Mouse (Mus musculus): Measurements from ENCODE around the gene Mapk8ip1. TPM values are rescaled to one million over a fixed set of nuclear protein-coding genes. Genes with fewer than 3 reads are reported as not detected.

Gene Mapk8ip1
- 4.9 and 6.3 TPM in 2 replicates for polyA plus RNA-seq (2014; fragmentation: Nextera tagmentation; extraction: Ambion mirVana)

GRCm38 (mm10) chr2:92401091-92401561, at the start of gene Mapk8ip1:
Gene Mapk8ip1 (minus strand): TSS chr2:92401263.
- H3K9me3 ChIP-seq (ENCODE audit: control insufficient read depth, low read length), result no peaks in the 10 kb centered on the region
- H3K27me3 ChIP-seq (replicated peaks; ENCODE audit: control insufficient read depth, insufficient read depth, low read length), result peaks cover 17% of the 10 kb centered on the region
- peak within 1 kb of the TSS; percentile 55 for H3K4me3 ChIP-seq (ENCODE audit: low read depth, low read length)
- DNase-seq (ENCODE audit: low spot score), result no peak
- H3K9ac ChIP-seq (ENCODE audit: low read depth, low read length), result peak within 1 kb of the TSS; percentile 31; the same call in 1 of the 2 replicates
- H3K4me2 ChIP-seq, result peak within 1 kb of the TSS; percentile 78
- ATAC-seq (replicated peaks; ENCODE audit: low FRiP score), result peak; percentile 53
- H3K27ac ChIP-seq (ENCODE audit: low read depth, low read length), result no peak within 1 kb of the TSS
- peaks cover 6% of the 10 kb centered on the region; the same call in 1 of the 2 replicates for H3K36me3 ChIP-seq (ENCODE audit: control insufficient read depth, insufficient read depth, low read length)
- 3% methylated on average over 52 of the region's 59 CpGs for WGBS
- H3K4me1 ChIP-seq (replicated peaks; ENCODE audit: control insufficient read depth, insufficient read depth, low read length), result no peaks in the 10 kb centered on the region

DNA sequence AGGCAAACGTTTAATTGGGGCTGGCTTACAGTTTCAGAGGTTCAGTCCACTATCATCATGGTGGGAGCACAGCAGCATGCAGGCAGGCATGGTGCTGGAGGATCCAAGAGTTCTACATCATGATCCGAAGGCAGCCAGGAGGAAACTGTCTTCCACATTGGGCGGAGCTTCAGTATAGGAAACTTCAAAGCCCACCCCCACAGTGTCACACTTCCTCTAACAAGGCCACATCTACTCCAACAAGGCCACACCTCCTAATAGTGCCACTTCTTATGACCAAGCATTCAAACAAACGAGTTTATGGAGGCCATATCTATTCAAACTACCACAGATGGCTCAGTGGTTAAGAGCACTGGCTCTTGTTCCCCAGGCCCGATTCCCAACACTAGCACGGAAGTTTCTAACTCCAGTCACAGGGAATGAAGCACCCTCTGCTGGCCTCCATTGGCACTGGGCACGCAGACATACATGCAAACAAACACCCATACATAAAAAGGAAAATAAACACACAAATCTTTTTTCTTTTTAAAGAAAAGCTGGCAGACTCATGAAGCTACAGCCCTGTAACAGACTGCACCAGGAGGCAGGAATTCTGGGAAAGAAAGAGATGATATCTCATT, 46.2 kb upstream of the Mapk8ip1 start:
- no peak overlapping the region for H3K27ac ChIP-seq (ENCODE audit: low read depth, low read length)
- ATAC-seq (replicated peaks; ENCODE audit: low FRiP score) (no peak), DNase-seq (ENCODE audit: low spot score) (no peak)
- H3K4me3 ChIP-seq (ENCODE audit: low read depth, low read length), result no peak overlapping the region
- no peak overlapping the region for H3K4me2 ChIP-seq
- WGBS, result 64% methylated on average over 7 of the region's 7 CpGs
- H3K27me3 ChIP-seq (replicated peaks; ENCODE audit: control insufficient read depth, insufficient read depth, low read length), result peaks cover 3% of the 10 kb centered on the region; the same call in 1 of the 2 replicates
- peaks cover 31% of the 10 kb centered on the region for H3K4me1 ChIP-seq (replicated peaks; ENCODE audit: control insufficient read depth, insufficient read depth, low read length)
- H3K36me3 ChIP-seq (ENCODE audit: control insufficient read depth, insufficient read depth, low read length), result no peaks in the 10 kb centered on the region
- H3K9me3 ChIP-seq (ENCODE audit: control insufficient read depth, low read length), result no peaks in the 10 kb centered on the region
- H3K9ac ChIP-seq (ENCODE audit: low read depth, low read length), result no peak overlapping the region

DNA sequence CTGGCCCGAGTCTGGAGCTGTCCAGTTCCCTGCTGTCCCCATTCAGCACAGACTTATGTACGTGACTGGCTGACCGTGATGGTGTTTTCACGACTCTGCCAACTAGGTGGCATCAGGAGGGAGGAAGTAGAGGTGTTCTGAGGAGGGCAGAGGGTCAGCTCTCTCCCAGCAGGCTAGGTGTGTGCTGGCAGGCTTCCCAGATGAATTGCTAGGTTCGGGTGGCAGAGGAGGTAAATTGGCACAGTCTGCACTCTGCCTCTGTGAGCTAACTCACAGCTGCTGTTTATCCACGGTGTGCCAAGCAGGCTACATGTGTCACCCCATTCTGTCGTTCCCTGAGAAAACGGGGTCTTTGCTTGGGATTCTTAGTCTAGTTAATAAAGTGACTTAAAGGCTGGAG, 45.6 kb upstream of the Mapk8ip1 start:
- ATAC-seq (replicated peaks; ENCODE audit: low FRiP score), result no peak
- WGBS, result 83% methylated on average over 8 of the region's 8 CpGs
- Histone ChIP-seq H3K9ac (ENCODE audit: low read depth, low read length) (no peak overlapping the region), H3K4me3 (ENCODE audit: low read depth, low read length) (no peak overlapping the region), H3K4me2 (no peak overlapping the region), H3K9me3 (ENCODE audit: control insufficient read depth, low read length) (no peaks in the 10 kb centered on the region), H3K4me1 (replicated peaks; ENCODE audit: control insufficient read depth, insufficient read depth, low read length) (peaks cover 30% of the 10 kb centered on the region), H3K36me3 (ENCODE audit: control insufficient read depth, insufficient read depth, low read length) (no peaks in the 10 kb centered on the region), H3K27ac (ENCODE audit: low read depth, low read length) (no peak overlapping the region), H3K27me3 (replicated peaks; ENCODE audit: control insufficient read depth, insufficient read depth, low read length) (peaks cover 3% of the 10 kb centered on the region; the same call in 1 of the 2 replicates)
- DNase-seq (ENCODE audit: low spot score), result no peak

DNA sequence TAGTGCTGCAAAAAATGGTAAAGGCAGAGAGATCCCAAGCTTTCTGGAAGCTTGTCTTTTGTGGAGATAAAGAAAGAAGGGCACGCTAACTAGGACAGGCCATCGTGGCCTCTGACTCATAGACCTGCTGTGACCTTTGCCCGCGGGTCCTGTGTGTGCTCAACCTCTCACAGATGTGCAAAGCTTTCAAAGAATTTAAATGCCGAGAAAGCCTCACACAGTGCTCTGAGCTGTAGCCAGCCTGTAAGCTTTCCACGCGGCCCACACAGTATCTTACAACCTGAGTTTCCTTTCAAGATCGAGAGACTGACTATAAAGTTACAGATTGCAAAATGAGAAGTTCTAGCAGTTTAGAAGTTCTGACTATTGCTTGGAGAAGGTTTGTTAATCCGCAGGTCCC, 44.8 kb upstream of the Mapk8ip1 start:
- Histone ChIP-seq H3K4me2 (no peak overlapping the region), H3K4me1 (replicated peaks; ENCODE audit: control insufficient read depth, insufficient read depth, low read length) (peaks cover 29% of the 10 kb centered on the region), H3K36me3 (ENCODE audit: control insufficient read depth, insufficient read depth, low read length) (no peaks in the 10 kb centered on the region), H3K27me3 (replicated peaks; ENCODE audit: control insufficient read depth, insufficient read depth, low read length) (peaks cover 3% of the 10 kb centered on the region; the same call in 1 of the 2 replicates), H3K4me3 (ENCODE audit: low read depth, low read length) (no peak overlapping the region), H3K9me3 (ENCODE audit: control insufficient read depth, low read length) (no peaks in the 10 kb centered on the region), H3K9ac (ENCODE audit: low read depth, low read length) (no peak overlapping the region), H3K27ac (ENCODE audit: low read depth, low read length) (no peak overlapping the region; the same call in 1 of the 2 replicates)
- ATAC-seq (replicated peaks; ENCODE audit: low FRiP score) (no peak), DNase-seq (ENCODE audit: low spot score) (no peak)
- 50% methylated on average over 9 of the region's 9 CpGs for WGBS

- ATAC-seq (replicated peaks; ENCODE audit: low FRiP score) (peak; percentile 93), DNase-seq (ENCODE audit: low spot score) (no peak)
- Histone ChIP-seq H3K27ac (ENCODE audit: low read depth, low read length) (no peak overlapping the region), H3K27me3 (replicated peaks; ENCODE audit: control insufficient read depth, insufficient read depth, low read length) (peaks cover 3% of the 10 kb centered on the region; the same call in 1 of the 2 replicates), H3K9ac (ENCODE audit: low read depth, low read length) (no peak overlapping the region), H3K4me1 (replicated peaks; ENCODE audit: control insufficient read depth, insufficient read depth, low read length) (peaks cover 29% of the 10 kb centered on the region), H3K36me3 (ENCODE audit: control insufficient read depth, insufficient read depth, low read length) (no peaks in the 10 kb centered on the region), H3K4me2 (no peak overlapping the region), H3K4me3 (ENCODE audit: low read depth, low read length) (no peak overlapping the region), H3K9me3 (ENCODE audit: control insufficient read depth, low read length) (no peaks in the 10 kb centered on the region)
- 14% methylated on average over 4 of the region's 4 CpGs for WGBS
Observed at GRCm38 (mm10) chr2:92444376-92444775, 43.3 kb upstream of the Mapk8ip1 start.

DNA sequence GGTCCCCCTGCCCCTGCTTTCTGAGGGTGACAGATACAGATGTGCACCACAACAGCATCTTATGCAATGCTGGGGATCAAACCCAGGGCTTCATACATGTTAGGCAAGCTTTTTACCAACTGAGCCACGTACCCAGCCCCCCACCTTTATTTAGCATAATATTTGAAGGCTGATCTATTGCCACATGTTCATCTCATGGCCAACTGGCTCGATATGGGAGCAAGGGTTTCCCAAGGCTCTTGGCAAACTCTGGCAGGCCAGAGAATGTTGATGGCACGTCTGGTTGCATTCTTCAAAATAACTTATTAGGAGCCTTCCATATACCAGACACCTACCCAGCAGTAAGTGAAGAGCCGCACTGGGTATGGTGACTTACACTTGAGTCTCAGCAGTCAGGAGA, 42.2 kb upstream of the Mapk8ip1 start:
- H3K9me3 ChIP-seq (ENCODE audit: control insufficient read depth, low read length), result no peaks in the 10 kb centered on the region
- 79% methylated on average over 4 of the region's 4 CpGs for WGBS
- DNase-seq (ENCODE audit: low spot score) (no peak), ATAC-seq (replicated peaks; ENCODE audit: low FRiP score) (no peak)
- H3K27ac ChIP-seq (ENCODE audit: low read depth, low read length), result no peak overlapping the region
- no peak overlapping the region for H3K4me3 ChIP-seq (ENCODE audit: low read depth, low read length)
- H3K4me2 ChIP-seq, result no peak overlapping the region; the same call in 1 of the 2 replicates
- no peaks in the 10 kb centered on the region for H3K27me3 ChIP-seq (replicated peaks; ENCODE audit: control insufficient read depth, insufficient read depth, low read length)
- H3K4me1 ChIP-seq (replicated peaks; ENCODE audit: control insufficient read depth, insufficient read depth, low read length), result peaks cover 29% of the 10 kb centered on the region
- no peak overlapping the region for H3K9ac ChIP-seq (ENCODE audit: low read depth, low read length)
- H3K36me3 ChIP-seq (ENCODE audit: control insufficient read depth, insufficient read depth, low read length), result no peaks in the 10 kb centered on the region

GRCm38 (mm10) chr2:92442419-92443001, 41.4 kb upstream of the Mapk8ip1 start:
- Histone ChIP-seq H3K36me3 (ENCODE audit: control insufficient read depth, insufficient read depth, low read length) (no peaks in the 10 kb centered on the region), H3K9me3 (ENCODE audit: control insufficient read depth, low read length) (no peaks in the 10 kb centered on the region), H3K4me1 (replicated peaks; ENCODE audit: control insufficient read depth, insufficient read depth, low read length) (peaks cover 32% of the 10 kb centered on the region), H3K27me3 (replicated peaks; ENCODE audit: control insufficient read depth, insufficient read depth, low read length) (no peaks in the 10 kb centered on the region), H3K4me3 (ENCODE audit: low read depth, low read length) (no peak overlapping the region), H3K4me2 (no peak overlapping the region), H3K27ac (ENCODE audit: low read depth, low read length) (no peak overlapping the region), H3K9ac (ENCODE audit: low read depth, low read length) (no peak overlapping the region)
- no peak for ATAC-seq (replicated peaks; ENCODE audit: low FRiP score)
- 72% methylated on average over 12 of the region's 12 CpGs for WGBS
- no peak for DNase-seq (ENCODE audit: low spot score)

DNA sequence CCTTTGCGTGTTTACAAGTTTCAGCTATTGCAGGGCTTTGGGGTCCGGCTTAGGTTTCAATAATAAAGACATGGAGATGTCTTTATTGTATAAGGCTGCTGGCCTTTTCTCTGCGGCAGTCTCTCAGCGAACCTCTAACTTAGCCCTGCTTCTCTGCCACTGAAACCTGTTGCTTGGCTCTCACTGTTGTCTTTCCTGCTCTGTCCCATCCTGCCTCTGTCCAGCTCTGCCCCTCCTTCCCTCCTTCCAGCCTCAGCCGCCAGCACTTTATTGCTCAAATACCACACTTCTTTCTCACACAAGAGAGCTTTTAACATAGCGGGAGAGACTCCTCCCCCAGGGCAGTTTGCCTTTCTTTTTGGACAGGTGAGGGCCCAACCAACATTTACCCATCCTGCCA, 39.4 kb upstream of the Mapk8ip1 start:
- no peaks in the 10 kb centered on the region for H3K36me3 ChIP-seq (ENCODE audit: control insufficient read depth, insufficient read depth, low read length)
- H3K4me3 ChIP-seq (ENCODE audit: low read depth, low read length), result no peak overlapping the region
- H3K4me1 ChIP-seq (replicated peaks; ENCODE audit: control insufficient read depth, insufficient read depth, low read length), result peaks cover 29% of the 10 kb centered on the region

GRCm38 (mm10) chr2:92438567-92438966, 37.5 kb upstream of the Mapk8ip1 start:
- Histone ChIP-seq H3K9ac (ENCODE audit: low read depth, low read length) (no peak overlapping the region), H3K27ac (ENCODE audit: low read depth, low read length) (no peak overlapping the region), H3K36me3 (ENCODE audit: control insufficient read depth, insufficient read depth, low read length) (no peaks in the 10 kb centered on the region), H3K27me3 (replicated peaks; ENCODE audit: control insufficient read depth, insufficient read depth, low read length) (no peaks in the 10 kb centered on the region), H3K9me3 (ENCODE audit: control insufficient read depth, low read length) (no peaks in the 10 kb centered on the region), H3K4me1 (replicated peaks; ENCODE audit: control insufficient read depth, insufficient read depth, low read length) (peaks cover 18% of the 10 kb centered on the region), H3K4me2 (no peak overlapping the region), H3K4me3 (ENCODE audit: low read depth, low read length) (no peak overlapping the region)
- no peak for DNase-seq (ENCODE audit: low spot score)
- 65% methylated on average over 3 of the region's 3 CpGs for WGBS
- no peak for ATAC-seq (replicated peaks; ENCODE audit: low FRiP score)

More for the DNA sequence above, 39.4 kb upstream of the Mapk8ip1 start:
- H3K27me3 ChIP-seq (replicated peaks; ENCODE audit: control insufficient read depth, insufficient read depth, low read length), result no peaks in the 10 kb centered on the region
- H3K9me3 ChIP-seq (ENCODE audit: control insufficient read depth, low read length), result no peaks in the 10 kb centered on the region
- no peak overlapping the region for H3K4me2 ChIP-seq
- ATAC-seq (replicated peaks; ENCODE audit: low FRiP score), result no peak
- H3K9ac ChIP-seq (ENCODE audit: low read depth, low read length), result no peak overlapping the region
- DNase-seq (ENCODE audit: low spot score), result no peak
- WGBS, result 69% methylated on average over 6 of the region's 6 CpGs
- H3K27ac ChIP-seq (ENCODE audit: low read depth, low read length), result no peak overlapping the region

Measured in liver, embryonic 11.5 days (tissue).